Comparison of ENCODE assay signal across 9 mouse cellular contexts in the genomic region with DNA sequence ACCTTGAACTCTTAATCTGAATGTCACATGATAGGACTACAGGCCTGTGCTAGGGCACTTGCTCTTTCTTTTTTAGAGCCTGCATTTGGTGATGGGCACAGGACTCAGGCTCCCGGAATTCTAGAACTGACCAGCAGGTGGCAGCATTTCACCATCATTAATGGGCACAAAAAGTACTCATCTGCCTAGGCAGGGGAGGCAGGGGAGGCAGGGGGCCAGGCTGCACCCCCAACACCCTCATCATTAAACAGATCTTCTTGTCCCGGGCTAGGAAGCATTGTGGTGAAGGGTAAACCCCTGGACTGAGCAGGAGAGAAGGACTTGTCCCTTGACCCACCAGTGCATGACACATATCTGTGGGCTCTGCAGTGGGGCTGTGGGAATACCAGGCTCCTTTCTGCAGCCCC. TPM values are rescaled to one million over a fixed set of nuclear protein-coding genes. Genes with fewer than 3 reads are reported as not detected.
DNase-seq lines count a peak whose midpoint lies in the region; ATAC-seq and TF ChIP-seq lines count a peak whose summit lies in the region.
"Had no signal": no experiment of that assay in that cellular context is flagged by ENCODE, and none has a peak within 500 bp of the region (broad histone marks: within the 10 kb centered on the region; RNA-seq: fewer than 3 reads in every experiment).

No protein-coding gene starts in this region.

- no peaks in the 10 kb centered on the region for H3K79me2 ChIP-seq in CH12.LX (replicated peaks; ENCODE audit: control insufficient read depth, extremely low read depth, insufficient read depth, poor library complexity, severe bottlenecking)

- no peak for TF ChIP-seq POLR2A in CH12.LX (IDR thresholded peaks at IDR 0.05; ENCODE audit: low read depth, low read length)

- peak; percentile 80 for TF ChIP-seq RAD21 in CH12.LX (IDR thresholded peaks at IDR 0.05; ENCODE audit: low read depth, low read length)

- no peak overlapping the region for H3K4me2 ChIP-seq in CH12.LX (ENCODE audit: insufficient read depth, low read depth, poor library complexity, severe bottlenecking)
- H3K4me2 ChIP-seq in lung, embryonic 16.5 days (ENCODE audit: low read depth, low read length) = no peak overlapping the region
- H3K4me2 ChIP-seq: heart, embryonic 15.5 days had no signal

- no peak for TF ChIP-seq EP300 in CH12.LX (IDR thresholded peaks at IDR 0.05; ENCODE audit: low read length)

- ATAC-seq in granulocyte monocyte progenitor cell, adult 5-6 weeks (replicated peaks; ENCODE audit: poor library complexity, severe bottlenecking) = 0 out of 2 replicates have a peak, but pooled peaks have one; percentile 46
- 0 out of 2 replicates have a peak, but pooled peaks have one; percentile 17 for ATAC-seq in lung, embryonic 16.5 days (ENCODE audit: low read depth)

- H3K27me3 ChIP-seq in CH12.LX (replicated peaks) = peaks cover 61% of the 10 kb centered on the region
- no peaks in the 10 kb centered on the region; the same call in 1 of the 2 replicates for H3K27me3 ChIP-seq in lung, embryonic 16.5 days (ENCODE audit: control insufficient read depth, insufficient read depth, low read depth, low read length)

- TF ChIP-seq CTCF in CH12.LX (conservative IDR thresholded peaks at IDR 0.05 in 1 of 2, IDR thresholded peaks at IDR 0.05 in 1 of 2; ENCODE audit: low read depth in 2 of 2, low read length in 2 of 2) = peak; percentile 51 to 81

- no peaks in the 10 kb centered on the region for H3K4me1 ChIP-seq in CH12.LX (ENCODE audit: control insufficient read depth in 1 of 2, insufficient read depth in 2 of 2)
- H3K4me1 ChIP-seq in lung, embryonic 16.5 days (replicated peaks; ENCODE audit: control insufficient read depth, insufficient read depth, low read length) = no peaks in the 10 kb centered on the region
- H3K4me1 ChIP-seq: heart, embryonic 15.5 days had no signal

- H3K4me3 ChIP-seq in CH12.LX (replicated peaks in 1 of 3; ENCODE audit: low read depth in 2 of 3, low read length in 2 of 3, poor library complexity in 1 of 3) = no peak overlapping the region
- H3K4me3 ChIP-seq in lung, embryonic 16.5 days (ENCODE audit: low read length) = no peak overlapping the region
- H3K4me3 ChIP-seq: heart, embryonic 15.5 days had no signal

- H3K9ac ChIP-seq in CH12.LX (ENCODE audit: insufficient read depth, low read depth) = no peak overlapping the region
- no peak overlapping the region for H3K9ac ChIP-seq in lung, embryonic 16.5 days (ENCODE audit: low read length)
- H3K9ac ChIP-seq: heart, embryonic 15.5 days had no signal

- dilution Hi-C loops in CH12.LX (cut with MboI; ENCODE audit: extremely low pct_ligation_motif_present, extremely low pct_unique_long_range_greater_than_20kb, low sequenced_read_pairs) = no loop called here

- H3K9me3 ChIP-seq in CH12.LX (replicated peaks; ENCODE audit: low read length) = no peaks in the 10 kb centered on the region
- no peaks in the 10 kb centered on the region for H3K9me3 ChIP-seq in lung, embryonic 16.5 days (ENCODE audit: control insufficient read depth, low read length)
- H3K9me3 ChIP-seq: heart, embryonic 15.5 days had no signal

- no peaks in the 10 kb centered on the region for H3K36me3 ChIP-seq in CH12.LX (replicated peaks in 1 of 2; ENCODE audit: control insufficient read depth in 1 of 2, insufficient read depth in 1 of 2, low read length in 1 of 2)
- no peaks in the 10 kb centered on the region for H3K36me3 ChIP-seq in lung, embryonic 16.5 days (ENCODE audit: control insufficient read depth, insufficient read depth, low read length)
- H3K36me3 ChIP-seq: heart, embryonic 15.5 days had no signal

- H3K27ac ChIP-seq in CH12.LX (ENCODE audit: insufficient read depth, low read depth) = no peak overlapping the region
- H3K27ac ChIP-seq in lung, embryonic 16.5 days (ENCODE audit: low read length) = no peak overlapping the region
- H3K27ac ChIP-seq: heart, embryonic 15.5 days had no signal

- DNase-seq in CH12.LX (ENCODE audit: extremely low read depth) = peak; percentile 60
- peak; percentile 58 for DNase-seq in adrenal gland, adult 2 months
- DNase-seq in embryo, embryonic 11.5 days (ENCODE audit: low read depth, low spot score) = peak; percentile 63
- DNase-seq in layer of hippocampus, adult 11-12 months (ENCODE audit: low spot score) = peak; percentile 83
- peak; percentile 83 for DNase-seq in retina, postnatal 1 day
- peak; percentile 62 to 65 for DNase-seq in urinary bladder, postnatal 36 days (ENCODE audit: low spot score in 2 of 2)

- in situ Hi-C loops in CH12.LX (cut with MboI; ENCODE audit: low pct_ligation_motif_present, low pct_unique_long_range_greater_than_20kb, low sequenced_read_pairs) = loop anchor here (25.0 kb wide), 2 partner anchors 398 to 498 kb away; a partner anchor contains a TSS

- 0% methylated on average over 2 of the region's 2 CpGs for WGBS in lung, embryonic 16.5 days

TF ChIP-seq in CH12.LX, 34 proteins besides CTCF, POLR2A, EP300 and RAD21:
- no peak for TF ChIP-seq ZMIZ1 (IDR thresholded peaks at IDR 0.05; ENCODE audit: low read depth, low read length)
- no peak for TF ChIP-seq E2F4 (IDR thresholded peaks at IDR 0.05; ENCODE audit: insufficient replicate concordance, low read depth, low read length)
- TF ChIP-seq NRF1 (IDR thresholded peaks at IDR 0.05; ENCODE audit: low read depth, low read length) = no peak
- peak; percentile 68 for TF ChIP-seq SMC3 (IDR thresholded peaks at IDR 0.05; ENCODE audit: low read depth, low read length)
- TF ChIP-seq ETS1 (conservative IDR thresholded peaks at IDR 0.05; ENCODE audit: low read depth, low read length) = no peak
- TF ChIP-seq MAX (IDR thresholded peaks at IDR 0.05; ENCODE audit: low read length) = no peak
- TF ChIP-seq USF1 (IDR thresholded peaks at IDR 0.05; ENCODE audit: low read depth, low read length) = no peak

RNA-seq across cellular contexts. Expression of a gene that starts 29.0 kb away (rescaled TPM):
- 0.13 and 0.59 TPM in 2 replicates for total RNA-seq in CH12.LX (2012; rRNA removed)
- total RNA-seq in CH12.LX (2014; rRNA removed) = 0.17 and 0.19 TPM in 2 replicates
- polyA plus RNA-seq in CH12.LX (2012; ENCODE audit: insufficient read length, low read depth) = 0.21 and 0.26 TPM in 2 replicates
- under 1 TPM; 0.14 to 0.20 TPM for total RNA-seq in adrenal gland, adult 2 months (2021)
- 0.10 and 0.37 TPM in 2 replicates for polyA plus RNA-seq in adrenal gland, adult 2 months (2012; rRNA removed)
- total RNA-seq in granulocyte monocyte progenitor cell, adult 5-6 weeks (2014; fragmentation: Nextera tagmentation) = not detected in 2 replicates
- not detected in 2 replicates for total RNA-seq in granulocyte monocyte progenitor cell, adult 5-6 weeks (2017)
- polyA plus RNA-seq in lung, embryonic 16.5 days (2015; fragmentation: Nextera tagmentation; extraction: Ambion mirVana) = 1.3 and 2.8 TPM in 2 replicates
